Mouse (Mus musculus) c-Kit-positive CD71-positive TER-119-negative erythroid progenitor cells, embryonic 14.5 days (primary cell): ENCODE measurements around the gene Sec24c.

Source experiments
- DNase-seq: peaks from one replicate; pipeline ENCODE4 v3.0.0-alpha.2; 2013; ENCODE audit warnings: low read depth

Gene Sec24c

DNA sequence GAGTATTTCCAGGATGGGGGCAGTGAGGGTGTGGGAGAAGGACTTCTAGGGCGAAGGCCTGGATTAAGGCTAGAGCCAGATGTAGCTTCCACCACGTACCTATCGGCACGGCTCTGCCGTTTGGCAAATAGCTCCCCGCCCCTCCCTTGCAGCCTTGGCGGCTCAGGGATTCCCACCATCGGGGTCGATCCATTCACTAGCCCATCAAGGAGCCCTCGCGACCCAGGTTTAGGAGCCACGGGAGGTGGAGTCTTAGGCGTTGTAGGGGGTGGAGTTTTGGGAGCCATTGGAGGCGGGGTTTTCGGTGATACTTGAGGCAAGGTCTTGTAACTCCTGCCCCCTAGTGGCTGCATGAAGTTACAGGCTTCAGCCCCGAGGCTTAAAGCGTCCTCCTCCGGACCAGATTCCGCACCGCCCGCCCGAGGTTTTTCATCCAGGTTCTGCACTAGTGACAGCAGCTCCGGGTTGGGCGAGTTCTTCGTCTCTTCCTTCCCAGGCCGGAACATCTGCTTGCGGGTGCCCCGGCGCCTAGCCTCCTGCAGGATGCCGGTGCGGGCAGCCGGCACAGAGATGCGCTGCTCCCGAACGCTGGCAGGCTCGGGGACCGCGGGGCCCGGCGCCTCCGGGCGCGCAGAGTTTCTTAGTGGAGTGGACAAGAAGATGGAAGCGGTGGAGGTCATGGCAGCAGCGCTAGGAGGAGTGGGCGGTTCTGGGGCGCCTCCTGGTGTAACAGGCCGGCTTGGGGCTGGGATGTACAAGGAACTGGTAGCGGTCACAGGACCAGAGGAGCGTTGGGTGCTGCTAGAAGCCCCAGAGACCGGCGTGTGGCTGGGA is 13.1 kb upstream of the Sec24c start:
- peak; percentile 96 for DNase-seq

GRCm38 (mm10) chr14:20661661-20662331 is 12.3 kb upstream of the Sec24c start:
- DNase-seq: no peak

DNA sequence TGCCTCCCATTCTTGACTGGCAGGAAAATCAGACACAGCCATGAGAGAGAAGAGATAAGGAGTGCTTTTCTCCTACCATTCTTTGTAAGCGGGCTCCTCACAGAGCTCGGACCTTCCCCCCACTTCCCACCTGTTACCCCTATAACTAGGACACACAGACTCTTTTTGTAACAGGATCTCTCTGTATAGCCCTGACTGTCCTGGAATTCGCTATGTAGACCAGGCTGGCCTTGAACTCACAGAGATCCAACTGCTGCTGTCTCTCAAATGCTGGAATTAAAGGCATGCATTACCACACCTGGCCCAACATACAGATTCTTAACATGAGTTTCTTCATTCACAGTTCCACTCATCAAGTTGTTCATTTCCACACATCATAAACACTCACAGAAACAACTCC is 11.4 kb upstream of the Sec24c start:
- no peak for DNase-seq

DNA sequence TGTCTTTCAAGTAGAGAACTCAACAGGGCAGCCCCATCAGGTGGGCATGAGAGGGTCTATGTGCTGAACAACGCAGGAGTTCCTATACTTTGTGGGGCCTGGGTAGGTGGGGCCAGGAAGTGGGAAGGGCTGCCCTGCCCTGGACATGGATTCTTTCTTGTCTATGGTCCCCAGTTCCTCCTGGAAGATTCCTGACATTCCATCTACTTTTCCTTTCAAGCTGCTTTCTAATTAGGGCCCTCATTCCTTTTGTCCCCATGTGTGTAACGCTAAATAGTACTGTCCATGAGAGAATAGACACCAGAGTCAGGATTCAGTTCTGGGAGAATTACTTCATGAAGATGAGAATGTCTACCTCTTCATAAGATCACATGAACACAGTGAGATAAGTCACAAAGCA is 10.5 kb upstream of the Sec24c start:
- DNase-seq: no peak

GRCm38 (mm10) chr14:20664436-20664835 is 9.7 kb upstream of the Sec24c start:
- DNase-seq: no peak

DNA sequence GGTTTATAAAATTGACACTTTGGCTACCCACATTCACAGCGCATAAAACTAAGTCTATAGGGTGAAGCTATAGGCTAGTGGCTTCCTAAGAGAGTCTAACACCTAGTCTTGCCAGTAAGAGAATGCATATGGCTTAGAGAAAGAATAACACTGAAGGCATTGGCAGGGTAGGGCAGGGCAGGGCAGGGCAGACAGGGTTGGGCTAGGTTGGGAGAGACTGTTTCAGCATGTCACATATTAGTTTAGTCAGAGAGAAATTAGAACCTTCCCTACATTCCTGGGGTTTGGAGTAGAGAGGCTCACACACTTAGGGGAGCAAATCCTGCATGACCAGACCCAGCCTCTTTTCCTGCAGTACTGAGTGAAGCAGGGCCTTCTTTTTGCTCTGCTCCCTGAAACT is 6.6 kb upstream of the Sec24c start:
- no peak for DNase-seq

DNA sequence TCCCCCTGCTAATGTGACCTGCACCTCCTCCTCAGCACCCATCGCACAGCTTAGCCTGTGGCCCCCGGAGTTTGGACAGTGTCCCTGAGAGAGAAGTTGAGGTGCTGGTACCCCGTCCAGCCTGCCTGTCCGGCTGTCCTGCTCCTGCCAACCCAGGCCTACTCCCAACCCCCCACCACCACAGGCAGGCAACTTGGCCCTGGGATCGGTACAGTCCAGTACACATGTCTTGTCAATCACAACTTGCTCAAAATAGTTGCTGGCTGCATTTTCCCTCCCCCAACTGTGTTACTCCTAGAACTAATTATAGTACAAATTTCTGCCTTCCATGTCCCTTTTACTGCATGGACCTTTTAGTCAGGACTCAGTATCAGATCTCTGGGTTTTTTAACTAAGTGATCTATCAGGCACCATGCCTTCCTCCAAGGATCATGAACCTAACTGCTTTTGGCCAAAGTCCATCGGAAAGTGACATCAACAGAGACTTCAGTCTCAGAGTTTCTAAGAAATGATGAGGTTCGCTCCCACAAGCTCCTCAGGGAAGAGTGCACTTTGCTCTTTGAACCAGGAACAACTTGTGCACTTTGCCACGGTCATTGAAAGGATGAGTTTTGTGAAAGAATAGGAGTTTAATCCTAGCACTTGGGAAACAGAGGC is 5.8 kb upstream of the Sec24c start, which contains the start of gene Synpo2l:
TSS of gene Synpo2l (minus strand) at position 201 of the 657 bp plus-strand sequence.
- DNase-seq: no peak

GRCm38 (mm10) chr14:20672990-20673389 is 1.1 kb upstream of the Sec24c start:
- DNase-seq: peak; percentile 50

GRCm38 (mm10) chr14:20673735-20674063 is 409 bp upstream of the Sec24c start:
- DNase-seq: no peak

DNA sequence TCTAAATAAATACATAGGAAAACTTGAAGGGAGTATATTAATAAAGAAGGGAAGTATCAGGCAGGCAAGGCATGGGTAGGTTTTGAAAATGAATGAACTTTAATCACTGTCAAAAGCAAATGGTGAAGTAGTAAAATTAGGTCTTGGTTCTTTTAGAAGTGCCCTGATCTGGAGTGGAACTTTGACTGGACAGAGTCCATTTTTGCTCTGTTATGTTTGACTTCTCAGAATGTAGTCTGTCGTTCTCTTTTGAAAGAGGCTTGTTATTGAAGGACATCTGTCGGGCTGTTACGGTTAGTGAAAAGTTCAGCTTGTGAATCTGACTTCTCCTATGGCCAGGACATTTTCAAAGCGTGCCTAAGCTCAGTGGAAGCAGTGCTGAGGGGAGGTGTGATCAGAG is 3.8 kb downstream of the Sec24c start:
- DNase-seq: no peak

DNA sequence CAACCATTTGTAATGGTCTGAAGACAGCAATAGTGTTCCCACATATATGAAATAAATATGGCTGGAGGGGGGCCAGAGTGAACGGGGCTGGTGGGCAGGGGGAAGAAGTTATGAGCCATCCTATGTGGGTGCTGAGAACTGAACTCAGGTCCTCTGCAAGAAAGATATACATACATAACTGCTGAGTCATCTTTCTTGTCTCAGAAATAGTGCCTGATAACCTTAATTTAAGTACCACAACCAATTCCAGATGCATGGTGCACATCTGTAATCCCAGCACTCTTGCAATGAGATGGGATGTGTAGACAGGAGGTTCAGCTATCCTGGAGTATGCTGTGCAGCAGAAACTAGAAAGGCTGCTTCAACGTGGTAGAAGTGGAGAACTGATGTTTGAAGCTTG is 7.6 kb downstream of the Sec24c start:
- no peak for DNase-seq

DNA sequence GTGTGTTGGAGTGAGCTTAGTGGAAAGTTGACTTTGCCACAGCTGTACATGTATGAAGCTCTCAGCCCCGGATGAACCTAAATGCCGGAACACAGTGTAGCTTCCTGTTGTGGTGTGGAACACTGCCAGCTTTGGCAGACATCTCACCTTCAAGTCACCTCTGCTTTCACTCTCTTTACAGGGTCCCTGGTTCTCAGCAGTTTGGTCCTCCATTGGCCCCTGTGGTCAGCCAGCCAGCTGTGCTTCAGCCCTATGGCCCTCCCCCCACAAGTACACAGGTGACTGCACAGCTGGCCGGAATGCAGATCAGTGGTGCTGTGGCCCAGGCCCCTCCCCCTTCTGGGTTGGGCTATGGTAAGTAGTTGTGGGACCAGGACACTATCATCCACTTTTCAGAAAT is 8.4 kb downstream of the Sec24c start:
- no peak for DNase-seq

DNA sequence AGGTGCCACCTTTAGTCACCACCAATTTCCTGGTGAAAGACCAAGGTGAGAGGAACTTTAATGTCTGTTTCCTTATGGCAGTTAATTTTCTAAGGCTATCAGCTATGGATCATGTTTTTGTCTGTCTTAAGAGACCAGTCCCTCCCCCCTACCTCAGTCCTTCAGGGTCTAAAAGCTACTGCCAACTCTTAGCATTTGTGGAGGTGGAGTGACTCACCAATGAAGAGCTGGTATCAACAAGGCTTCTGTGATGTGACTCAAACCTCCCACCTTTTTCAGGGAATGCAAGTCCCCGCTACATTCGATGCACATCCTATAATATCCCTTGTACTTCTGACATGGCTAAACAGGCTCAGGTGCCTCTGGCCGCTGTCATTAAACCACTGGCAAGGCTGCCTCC is 12.5 kb downstream of the Sec24c start:
- no peak for DNase-seq

DNA sequence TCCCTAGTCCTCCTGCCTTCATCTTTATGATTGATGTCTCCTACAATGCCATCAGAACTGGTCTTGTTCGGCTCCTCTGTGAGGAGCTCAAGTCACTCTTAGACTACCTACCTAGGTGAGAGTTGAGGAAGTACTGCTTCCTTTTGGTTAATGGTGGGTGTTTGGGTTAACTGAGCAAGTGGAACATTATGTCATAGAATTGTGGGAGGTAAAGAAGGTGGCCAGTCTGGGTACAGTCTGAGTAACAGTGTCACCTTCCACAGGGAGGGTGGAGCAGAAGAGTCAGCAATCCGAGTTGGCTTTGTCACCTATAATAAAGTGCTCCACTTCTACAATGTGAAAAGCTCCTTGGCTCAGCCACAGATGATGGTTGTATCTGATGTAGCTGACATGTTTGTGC is 14.9 kb downstream of the Sec24c start:
- no peak for DNase-seq

GRCm38 (mm10) chr14:20691772-20692171 is 17.7 kb downstream of the Sec24c start:
- DNase-seq: no peak

DNA sequence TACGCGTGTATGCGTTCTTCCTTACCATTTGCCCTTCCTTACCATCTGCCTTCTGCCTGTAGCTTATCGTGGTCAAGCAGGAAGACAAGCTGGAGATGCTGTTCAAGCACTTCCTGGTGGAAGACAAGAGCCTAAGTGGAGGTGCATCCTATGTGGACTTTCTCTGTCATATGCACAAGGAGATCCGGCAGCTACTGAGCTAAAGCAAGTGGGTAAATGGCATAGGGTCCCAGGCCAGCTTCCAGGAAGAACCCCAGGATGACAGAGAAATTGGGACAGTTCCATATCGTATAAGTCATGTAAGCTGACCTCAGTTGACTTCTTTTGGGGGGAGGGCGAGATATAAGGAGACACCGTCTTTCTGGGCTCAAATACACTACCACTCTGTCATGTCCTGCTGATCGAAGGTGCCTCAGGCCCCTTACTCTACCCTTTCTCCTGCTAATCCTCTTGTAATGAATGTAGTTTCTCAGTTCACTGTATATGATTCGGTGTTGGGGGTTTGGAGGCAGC is 19.5 kb downstream of the Sec24c start:
- no peak for DNase-seq

DNA sequence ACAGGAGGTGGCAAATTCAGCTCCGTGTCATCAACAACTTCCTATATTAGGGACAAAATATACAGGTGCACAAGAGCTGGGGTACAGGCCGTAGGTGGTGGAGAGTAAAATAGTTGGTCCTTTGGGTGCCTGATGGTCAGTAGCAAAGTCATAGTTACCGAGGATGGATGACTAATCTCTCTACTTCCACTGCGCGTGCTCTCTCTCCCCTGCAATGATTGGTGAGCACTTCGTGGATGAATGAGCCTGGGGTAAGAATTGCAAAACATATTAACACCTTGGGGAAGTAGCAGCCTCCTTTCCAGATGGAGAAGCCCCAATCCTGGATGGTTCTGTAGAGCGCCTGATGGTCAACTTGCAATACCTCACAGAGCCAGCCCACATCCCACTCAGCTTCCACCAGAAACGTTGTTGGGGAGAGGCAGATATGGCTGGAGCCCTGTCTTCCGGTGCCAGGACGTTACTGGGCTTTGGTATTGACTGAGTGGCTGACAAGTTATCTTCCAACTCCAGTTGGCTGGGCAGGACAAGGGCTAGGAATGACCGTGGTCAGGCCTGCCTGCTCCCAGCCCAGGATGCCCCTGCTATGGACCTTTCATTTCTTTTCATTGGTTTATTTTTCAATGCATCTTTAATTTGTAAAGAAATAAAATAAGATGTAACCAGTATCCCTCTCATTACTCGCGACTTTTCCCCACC is 20.2 kb downstream of the Sec24c start:
- no peak for DNase-seq

DNA sequence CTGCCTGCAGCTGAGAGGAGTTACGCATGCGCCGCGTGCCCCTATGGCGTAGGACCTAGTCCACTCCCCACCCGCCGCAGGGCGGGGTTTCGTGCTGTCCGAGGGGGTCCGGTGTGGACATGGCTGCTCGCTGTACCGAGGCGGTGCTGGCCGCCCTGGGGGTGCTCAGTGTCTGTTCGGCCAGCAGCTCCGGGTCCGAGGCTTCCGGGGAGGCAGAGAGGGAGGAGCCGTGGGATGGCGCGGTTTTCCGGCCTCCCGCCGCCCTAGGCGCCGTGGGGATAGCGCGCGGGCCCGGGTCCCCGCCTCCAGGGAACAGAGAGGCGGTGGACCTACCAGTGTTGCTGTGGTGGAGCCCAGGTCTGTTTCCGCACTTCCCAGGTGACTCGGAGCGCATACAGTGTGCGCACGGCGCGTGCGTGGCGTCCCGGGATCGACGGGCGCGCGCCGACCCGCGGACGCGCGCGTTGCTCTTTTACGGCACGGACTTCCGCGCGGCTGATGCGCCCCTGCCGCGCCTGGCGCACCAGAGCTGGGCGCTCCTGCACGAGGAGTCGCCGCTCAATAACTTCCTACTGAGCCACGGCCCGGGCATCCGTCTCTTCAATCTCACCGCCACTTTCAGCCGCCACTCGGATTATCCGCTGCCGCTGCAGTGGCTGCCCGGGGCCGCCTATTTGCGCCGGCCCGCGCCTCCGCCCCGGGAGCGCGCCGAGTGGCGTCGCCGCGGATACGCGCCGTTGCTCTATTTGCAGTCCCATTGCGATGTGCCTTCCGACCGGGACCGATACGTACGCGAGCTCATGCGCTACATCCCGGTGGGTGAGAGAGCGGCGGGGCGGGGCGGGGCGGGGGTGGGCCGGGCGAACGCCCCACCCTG is 21.0 kb downstream of the Sec24c start, which contains the start of gene Fut11:
TSS of gene Fut11 (plus strand) at position 85 of the 877 bp plus-strand sequence.
- DNase-seq: peak; percentile 74

- no peak for DNase-seq
Observed at GRCm38 (mm10) chr14:20695761-20696520, 21.8 kb downstream of the Sec24c start.

DNA sequence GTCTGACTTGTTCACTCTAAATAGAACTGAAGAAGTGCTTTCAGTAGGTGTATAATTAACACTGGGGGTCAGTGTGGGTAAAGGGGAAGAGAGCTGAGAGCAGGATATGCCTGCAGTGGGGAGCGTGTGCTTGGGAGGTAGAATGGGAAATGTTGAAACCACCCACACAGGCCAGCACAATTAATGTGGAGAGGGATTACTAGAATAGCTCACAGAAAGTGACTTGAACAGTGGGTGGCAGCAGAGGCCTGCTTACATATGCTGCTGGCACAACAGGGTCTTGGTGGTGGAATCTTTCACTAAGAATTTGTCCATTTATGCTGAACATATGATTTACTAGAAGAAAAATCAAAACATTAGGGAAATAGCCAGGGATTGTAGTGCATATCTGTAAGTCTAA is 22.9 kb downstream of the Sec24c start:
- DNase-seq: no peak
